ENCODE assay signal across 8 mouse cellular contexts in genomic region chr19:42795801-42796200, GRCm38 (mm10). TPM values are rescaled to one million over a fixed set of nuclear protein-coding genes. Genes with fewer than 3 reads are reported as not detected.
DNase-seq lines count a peak whose midpoint lies in the region; ATAC-seq lines count a peak whose summit lies in the region.

No protein-coding gene starts in this region.

- H3K27ac ChIP-seq in liver, embryonic 11.5 days (ENCODE audit: low read depth, low read length): no peak overlapping the region
- H3K27ac ChIP-seq in forebrain, embryonic 14.5 days (ENCODE audit: low read depth, low read length): no peak overlapping the region
- no peak overlapping the region for H3K27ac ChIP-seq in intestine, embryonic 16.5 days (ENCODE audit: low read length)
- no peak overlapping the region for H3K27ac ChIP-seq in neural tube, embryonic 13.5 days (replicated peaks)

- WGBS in liver, embryonic 11.5 days: 33% methylated on average over 9 of the region's 9 CpGs
- WGBS in forebrain, embryonic 14.5 days: 29% methylated on average over 9 of the region's 9 CpGs
- 38% methylated on average over 9 of the region's 9 CpGs for WGBS in intestine, embryonic 16.5 days
- WGBS in neural tube, embryonic 13.5 days: 27% methylated on average over 9 of the region's 9 CpGs

- no peaks in the 10 kb centered on the region for H3K9me3 ChIP-seq in liver, embryonic 11.5 days (ENCODE audit: control insufficient read depth, low read length)
- no peaks in the 10 kb centered on the region for H3K9me3 ChIP-seq in forebrain, embryonic 14.5 days (replicated peaks; ENCODE audit: control insufficient read depth, low read length)
- no peaks in the 10 kb centered on the region for H3K9me3 ChIP-seq in intestine, embryonic 16.5 days (ENCODE audit: control insufficient read depth, low read length)
- no peaks in the 10 kb centered on the region for H3K9me3 ChIP-seq in neural tube, embryonic 13.5 days

- H3K4me3 ChIP-seq in liver, embryonic 11.5 days (ENCODE audit: low read depth, low read length): no peak overlapping the region
- H3K4me3 ChIP-seq in forebrain, embryonic 14.5 days (ENCODE audit: low read depth, low read length): no peak overlapping the region; the same call in 1 of the 2 replicates
- H3K4me3 ChIP-seq in intestine, embryonic 16.5 days (ENCODE audit: low read length): no peak overlapping the region
- peak overlapping the region; percentile 47 for H3K4me3 ChIP-seq in neural tube, embryonic 13.5 days

- H3K27me3 ChIP-seq in liver, embryonic 11.5 days (replicated peaks; ENCODE audit: control insufficient read depth, insufficient read depth, low read length): peaks cover 11% of the 10 kb centered on the region
- H3K27me3 ChIP-seq in forebrain, embryonic 14.5 days (replicated peaks; ENCODE audit: control insufficient read depth, insufficient read depth, low read length): no peaks in the 10 kb centered on the region
- H3K27me3 ChIP-seq in intestine, embryonic 16.5 days (replicated peaks; ENCODE audit: control insufficient read depth, insufficient read depth, low read length): no peaks in the 10 kb centered on the region
- H3K27me3 ChIP-seq in neural tube, embryonic 13.5 days: peaks cover 12% of the 10 kb centered on the region

- no peaks in the 10 kb centered on the region for H3K36me3 ChIP-seq in liver, embryonic 11.5 days (ENCODE audit: control insufficient read depth, insufficient read depth, low read length)
- no peaks in the 10 kb centered on the region for H3K36me3 ChIP-seq in forebrain, embryonic 14.5 days (ENCODE audit: control insufficient read depth, insufficient read depth, low read length)
- no peaks in the 10 kb centered on the region for H3K36me3 ChIP-seq in intestine, embryonic 16.5 days (ENCODE audit: control insufficient read depth, insufficient read depth, low read length)
- H3K36me3 ChIP-seq in neural tube, embryonic 13.5 days: no peaks in the 10 kb centered on the region

- no peak overlapping the region for H3K9ac ChIP-seq in liver, embryonic 11.5 days (ENCODE audit: low read depth, low read length)
- peak overlapping the region; percentile 67; the same call in 1 of the 2 replicates for H3K9ac ChIP-seq in forebrain, embryonic 14.5 days (ENCODE audit: low read length)
- H3K9ac ChIP-seq in intestine, embryonic 16.5 days (ENCODE audit: low read depth, low read length): no peak overlapping the region
- H3K9ac ChIP-seq in neural tube, embryonic 13.5 days: peak overlapping the region; percentile 70

- ATAC-seq in liver, embryonic 11.5 days (replicated peaks; ENCODE audit: low FRiP score): no peak
- 0 out of 2 replicates have a peak, but pooled peaks have one; percentile 9 for ATAC-seq in forebrain, embryonic 14.5 days
- ATAC-seq in intestine, embryonic 16.5 days: 0 out of 2 replicates have a peak, but pooled peaks have one; percentile 12
- ATAC-seq in neural tube, embryonic 13.5 days (ENCODE audit: low read depth): no peak
- ATAC-seq in megakaryocyte, adult 5-6 weeks (ENCODE audit: poor library complexity, severe bottlenecking): no peak

- H3K4me1 ChIP-seq in liver, embryonic 11.5 days (replicated peaks; ENCODE audit: control insufficient read depth, insufficient read depth, low read length): no peaks in the 10 kb centered on the region
- H3K4me1 ChIP-seq in forebrain, embryonic 14.5 days (ENCODE audit: control insufficient read depth, insufficient read depth, low read length): no peaks in the 10 kb centered on the region
- H3K4me1 ChIP-seq in intestine, embryonic 16.5 days (ENCODE audit: control insufficient read depth, insufficient read depth, low read length): peaks cover 14% of the 10 kb centered on the region
- peaks cover 10% of the 10 kb centered on the region for H3K4me1 ChIP-seq in neural tube, embryonic 13.5 days (replicated peaks)

- peak overlapping the region; percentile 70 for H3K4me2 ChIP-seq in liver, embryonic 11.5 days
- peak overlapping the region; percentile 80 for H3K4me2 ChIP-seq in forebrain, embryonic 14.5 days (ENCODE audit: low read length)
- H3K4me2 ChIP-seq in intestine, embryonic 16.5 days (ENCODE audit: low read depth, low read length): peak overlapping the region; percentile 79; the same call in 1 of the 2 replicates
- peak overlapping the region; percentile 92 for H3K4me2 ChIP-seq in neural tube, embryonic 13.5 days

- no peak for DNase-seq in liver, embryonic 11.5 days (ENCODE audit: low spot score)
- DNase-seq in liver: no peak
- no peak for DNase-seq in forebrain, embryonic 14.5 days (ENCODE audit: low spot score)
- DNase-seq in spleen, postnatal 14 days (ENCODE audit: low spot score in 2 of 2): no peak
- no peak for DNase-seq in right cerebral cortex, adult 18-20 months

RNA-seq across cellular contexts. Expression of gene Hps1, which starts 16.0 kb away (rescaled TPM):
- polyA plus RNA-seq in liver, embryonic 11.5 days (2014; fragmentation: Nextera tagmentation; extraction: Ambion mirVana): 19.5 and 20.8 TPM in 2 replicates
- polyA plus RNA-seq in forebrain, embryonic 14.5 days (2014; fragmentation: Nextera tagmentation; extraction: Ambion mirVana): 8.1 and 11.0 TPM in 2 replicates
- polyA plus RNA-seq in intestine, embryonic 16.5 days (2015; fragmentation: Nextera tagmentation; extraction: Ambion mirVana): 18.6 and 20.3 TPM in 2 replicates
- 12.5 and 13.5 TPM in 2 replicates for polyA plus RNA-seq in neural tube, embryonic 13.5 days (2015; fragmentation: Nextera tagmentation; extraction: Ambion mirVana)
- 10.5 and 14.2 TPM in 2 replicates for total RNA-seq in megakaryocyte, adult 5-6 weeks (2015)
- total RNA-seq in megakaryocyte, adult 5-6 weeks (2017): 14.3 and 23.3 TPM in 2 replicates

RNA-seq across cellular contexts. Expression of gene Pyroxd2, which starts 43.2 kb away (rescaled TPM):
- 1.1 and 1.2 TPM in 2 replicates for polyA plus RNA-seq in liver, embryonic 11.5 days (2014; fragmentation: Nextera tagmentation; extraction: Ambion mirVana)
- 1.3 and 1.7 TPM in 2 replicates for polyA plus RNA-seq in forebrain, embryonic 14.5 days (2014; fragmentation: Nextera tagmentation; extraction: Ambion mirVana)
- polyA plus RNA-seq in intestine, embryonic 16.5 days (2015; fragmentation: Nextera tagmentation; extraction: Ambion mirVana): 11.0 and 14.0 TPM in 2 replicates
- polyA plus RNA-seq in neural tube, embryonic 13.5 days (2015; fragmentation: Nextera tagmentation; extraction: Ambion mirVana): 1.5 and 2.3 TPM in 2 replicates
- total RNA-seq in megakaryocyte, adult 5-6 weeks (2015): 0.98 and 1.5 TPM in 2 replicates
- total RNA-seq in megakaryocyte, adult 5-6 weeks (2017): 0.40 and 2.0 TPM in 2 replicates

Comparison
In these comparisons a context has a peak if more than half of its experiments do, and no peak if none do; other contexts are left out.
1. ATAC-seq: peak in forebrain, embryonic 14.5 days (single experiment) and intestine, embryonic 16.5 days (single experiment); none in liver, embryonic 11.5 days (single experiment), neural tube, embryonic 13.5 days (single experiment) and megakaryocyte, adult 5-6 weeks (single experiment).
2. H3K9ac ChIP-seq: peak in forebrain, embryonic 14.5 days (single experiment) and neural tube, embryonic 13.5 days (single experiment); none in liver, embryonic 11.5 days (single experiment) and intestine, embryonic 16.5 days (single experiment).
3. Peak in every context shown above with its lines, with median percentiles within 50 percentile points of each other: H3K4me2 ChIP-seq.